In the genomic region with DNA sequence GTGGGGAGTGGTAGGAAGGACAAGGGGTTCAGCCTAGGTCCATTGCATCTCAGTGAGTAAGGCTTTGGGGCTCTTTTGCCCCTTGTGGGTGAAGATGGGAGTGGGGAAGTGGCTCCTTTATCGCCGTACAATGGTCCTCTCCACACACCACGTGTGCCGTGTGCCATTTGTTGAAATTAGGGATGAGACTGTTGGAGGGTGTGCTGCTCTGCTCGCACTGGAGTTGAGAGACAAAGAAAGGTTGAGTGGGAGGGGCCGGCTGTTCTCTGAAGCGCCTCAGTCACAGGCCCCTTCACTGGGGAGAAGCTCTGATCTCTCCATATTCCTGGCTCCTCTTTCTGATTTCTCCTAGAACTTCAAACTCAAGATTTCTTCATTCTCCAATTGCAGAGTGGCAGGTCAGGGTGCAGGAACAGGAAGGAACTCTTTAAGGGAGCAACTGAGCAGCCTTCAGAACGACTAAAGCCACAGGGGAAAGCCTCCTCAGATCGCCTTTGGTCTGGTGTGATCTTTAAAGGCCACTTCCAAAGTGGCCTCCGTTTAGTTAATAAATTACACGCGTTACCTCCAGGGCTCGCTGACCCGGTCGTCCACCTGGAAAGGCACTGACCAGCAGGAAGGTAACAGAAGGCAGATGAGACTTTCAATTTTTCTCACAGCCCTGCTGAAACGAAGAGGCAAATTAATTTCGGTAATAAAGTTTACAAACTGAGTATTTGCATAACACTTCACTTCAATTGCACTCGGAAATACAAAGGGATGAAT, we compare ENCODE assay signal across 21 mouse cellular contexts.
DNase-seq lines count a peak whose midpoint lies in the region; ATAC-seq and TF ChIP-seq lines count a peak whose summit lies in the region.
"Had no signal": no experiment of that assay in that cellular context is flagged by ENCODE, and none has a peak within 500 bp of the region (broad histone marks: within the 10 kb centered on the region; RNA-seq: fewer than 3 reads in every experiment).

No protein-coding gene starts in this region.

- no peak for TF ChIP-seq CTCF in kidney, adult 2 months (conservative IDR thresholded peaks at IDR 0.05; ENCODE audit: insufficient read depth, insufficient read length, low read depth, low read length)

- no peak overlapping the region for H3K27ac ChIP-seq in liver, embryonic 11.5 days (ENCODE audit: low read depth, low read length)
- H3K27ac ChIP-seq in kidney, adult 2 months (ENCODE audit: insufficient read depth, low read depth, low read length), result no peak overlapping the region
- H3K27ac ChIP-seq in liver, embryonic 16.5 days (ENCODE audit: low read length), result peak overlapping the region; percentile 2; the same call in 1 of the 2 replicates
- H3K27ac ChIP-seq: limb, embryonic 13.5 days; stomach, embryonic 15.5 days had no signal

- no peak overlapping the region for H3K4me2 ChIP-seq in liver, embryonic 11.5 days
- H3K4me2 ChIP-seq in liver, embryonic 16.5 days (ENCODE audit: low read depth, low read length), result 0 out of 2 replicates have a peak overlapping the region, but pooled peaks have one; percentile 22
- H3K4me2 ChIP-seq: limb, embryonic 13.5 days; lung, embryonic 14.5 days; stomach, embryonic 15.5 days had no signal

- 60% methylated on average over 18 of the region's 18 CpGs for WGBS in liver, embryonic 11.5 days
- WGBS in kidney, adult 2 months, result 28% methylated on average over 18 of the region's 18 CpGs
- 50% methylated on average over 18 of the region's 18 CpGs for WGBS in liver, embryonic 16.5 days (ENCODE audit: insufficient replicate concordance)

- peak; percentile 16 for DNase-seq in liver
- DNase-seq in liver, embryonic 11.5 days (ENCODE audit: low spot score), result no peak
- peak; percentile 87 for DNase-seq in kidney, adult 2 months
- DNase-seq in kidney, postnatal 10 days, result peak; percentile 53
- DNase-seq in right cerebral cortex, adult 18-20 months, result no peak
- no peak for DNase-seq in adrenal gland, postnatal 4 days (ENCODE audit: low spot score in 2 of 2)
- DNase-seq: adrenal gland, postnatal 14 days; cerebellum, adult 18-20 months; cerebellum, postnatal 36 days; gastrocnemius, postnatal 10 days; heart, adult 11 months; heart, postnatal 36 days; lung, embryonic 14.5 days; lung, postnatal 36 days; right cerebral cortex, postnatal 14 days; thymus, adult 18-20 months had no signal

- no peak for ATAC-seq in liver, embryonic 11.5 days (replicated peaks; ENCODE audit: low FRiP score)
- ATAC-seq in liver, embryonic 16.5 days (ENCODE audit: low read depth), result peak; percentile 63
- ATAC-seq in megakaryocyte-erythroid progenitor cell, adult 5-6 weeks (replicated peaks; ENCODE audit: low FRiP score, low TSS enrichment, poor library complexity, severe bottlenecking), result no peak
- ATAC-seq: forebrain, embryonic 14.5 days had no signal

- H3K4me1 ChIP-seq in liver, embryonic 11.5 days (replicated peaks; ENCODE audit: control insufficient read depth, insufficient read depth, low read length), result peaks cover 8% of the 10 kb centered on the region; the same call in 1 of the 2 replicates
- peaks cover 18% of the 10 kb centered on the region for H3K4me1 ChIP-seq in kidney, adult 2 months (ENCODE audit: control insufficient read depth, insufficient read depth, low read length)
- peaks cover 6% of the 10 kb centered on the region for H3K4me1 ChIP-seq in liver, embryonic 16.5 days (ENCODE audit: control insufficient read depth, low read depth, low read length)
- H3K4me1 ChIP-seq: limb, embryonic 13.5 days had no signal

- H3K36me3 ChIP-seq in liver, embryonic 11.5 days (ENCODE audit: control insufficient read depth, insufficient read depth, low read length), result no peaks in the 10 kb centered on the region
- no peaks in the 10 kb centered on the region for H3K36me3 ChIP-seq in kidney, adult 2 months (ENCODE audit: control insufficient read depth, insufficient read depth, low read length)
- no peaks in the 10 kb centered on the region for H3K36me3 ChIP-seq in liver, embryonic 16.5 days (ENCODE audit: control insufficient read depth, insufficient read depth)
- H3K36me3 ChIP-seq: limb, embryonic 13.5 days; stomach, embryonic 15.5 days had no signal

- no peaks in the 10 kb centered on the region for H3K9me3 ChIP-seq in liver, embryonic 11.5 days (ENCODE audit: control insufficient read depth, low read length)
- H3K9me3 ChIP-seq in liver, embryonic 16.5 days (replicated peaks; ENCODE audit: control insufficient read depth, low read length), result no peaks in the 10 kb centered on the region
- H3K9me3 ChIP-seq: limb, embryonic 13.5 days; stomach, embryonic 15.5 days had no signal

- H3K4me3 ChIP-seq in liver, embryonic 11.5 days (ENCODE audit: low read depth, low read length), result no peak overlapping the region
- H3K4me3 ChIP-seq in kidney, adult 2 months (ENCODE audit: insufficient read depth, low read depth, low read length), result no peak overlapping the region
- no peak overlapping the region for H3K4me3 ChIP-seq in liver, embryonic 16.5 days (ENCODE audit: low read depth, low read length)
- H3K4me3 ChIP-seq: limb, embryonic 13.5 days; stomach, embryonic 15.5 days had no signal

- H3K9ac ChIP-seq in liver, embryonic 11.5 days (ENCODE audit: low read depth, low read length), result no peak overlapping the region
- H3K9ac ChIP-seq in liver, embryonic 16.5 days (ENCODE audit: low read depth, low read length), result no peak overlapping the region
- H3K9ac ChIP-seq: limb, embryonic 13.5 days; lung, embryonic 14.5 days; stomach, embryonic 15.5 days had no signal

- no peaks in the 10 kb centered on the region; the same call in 1 of the 2 replicates for H3K27me3 ChIP-seq in liver, embryonic 11.5 days (replicated peaks; ENCODE audit: control insufficient read depth, insufficient read depth, low read length)
- H3K27me3 ChIP-seq in kidney, adult 2 months (replicated peaks; ENCODE audit: control insufficient read depth, insufficient read depth, low read length), result no peaks in the 10 kb centered on the region
- H3K27me3 ChIP-seq in liver, embryonic 16.5 days (ENCODE audit: control insufficient read depth, insufficient read depth, low read depth, low read length), result no peaks in the 10 kb centered on the region
- H3K27me3 ChIP-seq: limb, embryonic 13.5 days; stomach, embryonic 15.5 days had no signal

- TF ChIP-seq POLR2A in kidney, adult 2 months (IDR thresholded peaks at IDR 0.05; ENCODE audit: low read depth, low read length), result no peak

Comparison
In these comparisons a context has a peak if more than half of its experiments do, and no peak if none do; other contexts are left out.
1. DNase-seq: peak in liver (single experiment), kidney, adult 2 months (single experiment) and kidney, postnatal 10 days (single experiment); none in liver, embryonic 11.5 days (single experiment), right cerebral cortex, adult 18-20 months (single experiment) and adrenal gland, postnatal 4 days (0 of 2).